Comparison of ENCODE assay signal across 8 mouse cellular contexts in the genomic region with DNA sequence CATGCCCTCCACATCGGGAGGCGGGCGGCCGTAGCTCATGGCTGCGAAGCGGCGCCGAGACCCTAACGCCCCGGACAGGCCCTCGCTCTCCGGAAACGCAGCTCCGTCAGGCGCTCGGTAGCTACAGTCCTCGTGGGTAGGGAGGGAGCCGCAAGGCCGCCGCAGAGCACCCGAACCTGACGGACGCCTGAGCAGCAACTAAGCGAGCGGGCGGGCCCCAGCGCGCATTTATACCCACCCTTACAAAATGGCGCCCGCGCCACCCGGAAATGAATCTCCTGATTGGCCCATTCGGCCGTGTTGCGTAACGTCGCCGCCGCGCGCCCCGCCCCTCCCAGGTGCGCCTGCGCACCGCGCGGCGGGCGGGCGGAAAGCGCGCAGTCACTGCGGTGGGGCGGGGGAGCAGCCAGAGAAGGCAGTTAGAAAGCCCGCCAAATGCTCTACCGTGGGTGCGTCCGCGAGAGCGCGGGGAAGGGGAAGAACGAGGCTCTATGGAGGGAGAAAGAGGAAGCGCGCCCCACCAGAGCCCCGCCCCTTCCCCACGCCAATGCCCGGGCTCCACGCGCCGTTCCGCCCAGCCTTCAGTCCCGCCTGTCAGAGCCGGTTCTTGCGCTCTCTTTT. TPM values are rescaled to one million over a fixed set of nuclear protein-coding genes. Genes with fewer than 3 reads are reported as not detected.
DNase-seq lines count a peak whose midpoint lies in the region; ATAC-seq and TF ChIP-seq lines count a peak whose summit lies in the region.

Srsf2 (minus strand) TSS at position 204 of the 621 bp plus-strand sequence.

- peak within 1 kb of the TSS; percentile 93 for H3K4me3 ChIP-seq in ES-Bruce4 (ENCODE audit: low read depth, low read length)
- H3K4me3 ChIP-seq in forebrain, embryonic 14.5 days (ENCODE audit: low read depth, low read length), result peak within 1 kb of the TSS; percentile 99
- H3K4me3 ChIP-seq in lung, adult 2 months (replicated peaks; ENCODE audit: extremely low read depth, low read depth, low read length), result peak within 1 kb of the TSS; percentile 86

- TF ChIP-seq POLR2A in ES-Bruce4 (IDR thresholded peaks at IDR 0.05; ENCODE audit: insufficient read depth, low read length), result peak; percentile 99
- peak; percentile 99 for TF ChIP-seq POLR2A in lung, adult 2 months (IDR thresholded peaks at IDR 0.05; ENCODE audit: borderline replicate concordance, extremely low read depth, low read depth, low read length)

- H3K9me3 ChIP-seq in ES-Bruce4 (replicated peaks; ENCODE audit: control insufficient read depth, insufficient read depth, low read length, poor library complexity, severe bottlenecking), result no peaks in the 10 kb centered on the region
- H3K9me3 ChIP-seq in forebrain, embryonic 14.5 days (replicated peaks; ENCODE audit: control insufficient read depth, low read length), result no peaks in the 10 kb centered on the region

- H3K27me3 ChIP-seq in ES-Bruce4 (ENCODE audit: control insufficient read depth, insufficient read depth, low read length, poor library complexity, severe bottlenecking), result no peaks in the 10 kb centered on the region
- no peaks in the 10 kb centered on the region for H3K27me3 ChIP-seq in forebrain, embryonic 14.5 days (replicated peaks; ENCODE audit: control insufficient read depth, insufficient read depth, low read length)

- WGBS in forebrain, embryonic 14.5 days, result under 1% methylated on average over 62 of the region's 74 CpGs
- under 1% methylated on average over 73 of the region's 74 CpGs for WGBS in lung, adult 2 months

- peak within 1 kb of the TSS; percentile 82 for H3K27ac ChIP-seq in ES-Bruce4 (ENCODE audit: insufficient read depth, low read length)
- H3K27ac ChIP-seq in forebrain, embryonic 14.5 days (ENCODE audit: low read depth, low read length), result peak within 1 kb of the TSS; percentile 96

- no peak for TF ChIP-seq CTCF in ES-Bruce4 (IDR thresholded peaks at IDR 0.05; ENCODE audit: low read depth, low read length)
- TF ChIP-seq CTCF in lung, adult 2 months (IDR thresholded peaks at IDR 0.05; ENCODE audit: insufficient read depth, low read length), result no peak

- H3K4me1 ChIP-seq in ES-Bruce4 (ENCODE audit: control insufficient read depth, insufficient read depth, low read length), result no peaks in the 10 kb centered on the region
- H3K4me1 ChIP-seq in forebrain, embryonic 14.5 days (ENCODE audit: control insufficient read depth, insufficient read depth, low read length), result peaks cover 22% of the 10 kb centered on the region
- H3K4me1 ChIP-seq in lung, adult 2 months (ENCODE audit: control insufficient read depth, insufficient read depth, low read length), result peaks cover 7% of the 10 kb centered on the region

- peak within 1 kb of the TSS; percentile 84 for H3K4me2 ChIP-seq in forebrain, embryonic 14.5 days (ENCODE audit: low read length)

- intact Hi-C loops in heart, postnatal 14 days (cut with DNase I), result no loop called here

- DNase-seq in forebrain, embryonic 14.5 days (ENCODE audit: low spot score), result peak; percentile 98
- DNase-seq in heart, postnatal 14 days, result peak; percentile 97 to 98
- DNase-seq in layer of hippocampus, adult 18-20 months (ENCODE audit: low spot score in 2 of 2), result peak; percentile 96 to 98
- DNase-seq in lung, adult 2 months, result peak; percentile 97
- DNase-seq in thymus, adult 18-20 months, result peak; percentile 91 to 94

- peak within 1 kb of the TSS; percentile 88 for H3K9ac ChIP-seq in ES-Bruce4 (ENCODE audit: low read depth, poor library complexity, severe bottlenecking)
- H3K9ac ChIP-seq in forebrain, embryonic 14.5 days (ENCODE audit: low read length), result peak within 1 kb of the TSS; percentile 96

- 0 out of 2 replicates have a peak, but pooled peaks have one; percentile 41 for TF ChIP-seq EP300 in ES-Bruce4 (IDR thresholded peaks at IDR 0.05; ENCODE audit: insufficient read depth, low read depth, low read length)

- ATAC-seq in cerebellum, adult (ENCODE audit: insufficient number of reproducible peaks, low FRiP score, low TSS enrichment), result peak; percentile 70
- peak; percentile 89 for ATAC-seq in forebrain, embryonic 14.5 days
- ATAC-seq in neutrophil, adult 5-6 weeks (ENCODE audit: extremely low read depth, insufficient number of reproducible peaks, low FRiP score, poor library complexity, severe bottlenecking), result peak; percentile 79

- peaks cover 40% of the 10 kb centered on the region for H3K36me3 ChIP-seq in ES-Bruce4 (ENCODE audit: control insufficient read depth, insufficient read depth, low read length, poor library complexity, severe bottlenecking)
- H3K36me3 ChIP-seq in forebrain, embryonic 14.5 days (ENCODE audit: control insufficient read depth, insufficient read depth, low read length), result peaks cover 42% of the 10 kb centered on the region

RNA-seq across cellular contexts. Expression of gene Srsf2, which starts in this region (rescaled TPM):
- polyA plus RNA-seq in ES-Bruce4 (2011; ENCODE audit: insufficient read depth, insufficient read length, low read depth, missing spikeins), result 414 and 425 TPM in 2 replicates
- polyA plus RNA-seq in forebrain, embryonic 14.5 days (2014; fragmentation: Nextera tagmentation; extraction: Ambion mirVana), result 639 and 644 TPM in 2 replicates
- 100 to 1,000 TPM; 125 to 133 TPM for total RNA-seq in heart, postnatal 14 days (2021)
- total RNA-seq in layer of hippocampus, adult 18-20 months (2021), result 100 to 1,000 TPM; 166 to 176 TPM
- 448 and 676 TPM in 2 replicates for polyA plus RNA-seq in lung, adult 2 months (2012; rRNA removed)
- total RNA-seq in neutrophil, adult 5-6 weeks (2017), result 214 and 227 TPM in 2 replicates

Comparison
In these comparisons a context has a peak if more than half of its experiments do, and no peak if none do; other contexts are left out.
1. Peak in every context shown above with its lines: DNase-seq, ATAC-seq, H3K4me3 ChIP-seq and H3K27ac ChIP-seq.